Mouse (Mus musculus) embryo, embryonic 10.5 days (tissue): Measurements from ENCODE around the gene Def8.
A peak's percentile ranks its signal among the peaks of the same experiment; 100 is the strongest.

Source experiments
- DNase-seq: peaks from one replicate; pipeline ENCODE4 v3.0.0-alpha.2; 2015; ENCODE audit warnings: low spot score

Def8 gene

GRCm38 (mm10) chr8:123482627-123483026, 59.3 kb downstream of the Def8 start:
- peak; percentile 18 for DNase-seq

GRCm38 (mm10) chr8:123491280-123492075, 68.2 kb downstream of the Def8 start:
- no peak for DNase-seq

GRCm38 (mm10) chr8:123492898-123493297, 69.6 kb downstream of the Def8 start:
- DNase-seq, result no peak

- no peak for DNase-seq
These were observed 74.4 kb downstream of the Def8 start for GRCm38 (mm10) chr8:123497699-123498098.

GRCm38 (mm10) chr8:123498963-123499362, 75.6 kb downstream of the Def8 start:
- no peak for DNase-seq

- no peak for DNase-seq
These were observed 76.2 kb downstream of the Def8 start for GRCm38 (mm10) chr8:123499556-123499955.

- no peak for DNase-seq
These were observed 78.9 kb downstream of the Def8 start for GRCm38 (mm10) chr8:123502192-123502591.

- no peak for DNase-seq
These were observed 80.6 kb downstream of the Def8 start for GRCm38 (mm10) chr8:123503801-123504467.

GRCm38 (mm10) chr8:123504591-123505195, 81.4 kb downstream of the Def8 start:
- DNase-seq, result no peak

- DNase-seq, result no peak
These were observed 81.9 kb downstream of the Def8 start for GRCm38 (mm10) chr8:123505267-123505666.

GRCm38 (mm10) chr8:123505695-123506094, 82.4 kb downstream of the Def8 start:
- DNase-seq, result no peak

GRCm38 (mm10) chr8:123507153-123507552, 83.8 kb downstream of the Def8 start:
- no peak for DNase-seq

- no peak for DNase-seq
These were observed 87.5 kb downstream of the Def8 start for GRCm38 (mm10) chr8:123510819-123511218.
